Mouse (Mus musculus): Measurements from ENCODE around the gene Tnfrsf12a. TPM values are rescaled to one million over a fixed set of nuclear protein-coding genes. Genes with fewer than 3 reads are reported as not detected.

The Tnfrsf12a gene
- polyA plus RNA-seq (2012; rRNA removed) = 1.2 and 1.7 TPM in 2 replicates

GRCm38 (mm10) chr17:23677236-23677679 lies at the start of gene Tnfrsf12a:
Gene Tnfrsf12a (minus strand): TSS chr17:23677468.
- Histone ChIP-seq H3K36me3 (ENCODE audit: control insufficient read depth, insufficient read depth, low read length) (no peaks in the 10 kb centered on the region), H3K27ac (ENCODE audit: control insufficient read depth, insufficient read depth, low read depth, low read length) (no peak within 1 kb of the TSS), H3K4me1 (ENCODE audit: control insufficient read depth, insufficient read depth, low read length) (peaks cover 33% of the 10 kb centered on the region), H3K4me3 (ENCODE audit: control insufficient read depth, low read depth, low read length) (peak within 1 kb of the TSS; percentile 87), H3K27me3 (ENCODE audit: control insufficient read depth, insufficient read depth, low read length) (no peaks in the 10 kb centered on the region; the same call in 1 of the 2 replicates)
- TF ChIP-seq CTCF (IDR thresholded peaks at IDR 0.05; ENCODE audit: control insufficient read depth, insufficient read depth, insufficient replicate concordance, low read depth, low read length) = no peak
- TF ChIP-seq POLR2A (IDR thresholded peaks at IDR 0.05; ENCODE audit: control insufficient read depth, low read depth, low read length) = peak; percentile 57

- TF ChIP-seq CTCF (IDR thresholded peaks at IDR 0.05; ENCODE audit: control insufficient read depth, insufficient read depth, insufficient replicate concordance, low read depth, low read length) (no peak), POLR2A (IDR thresholded peaks at IDR 0.05; ENCODE audit: control insufficient read depth, low read depth, low read length) (no peak)
- H3K4me3 ChIP-seq (ENCODE audit: control insufficient read depth, low read depth, low read length) = peak overlapping the region; percentile 94
- no peaks in the 10 kb centered on the region for H3K36me3 ChIP-seq (ENCODE audit: control insufficient read depth, insufficient read depth, low read length)
- H3K27me3 ChIP-seq (ENCODE audit: control insufficient read depth, insufficient read depth, low read length) = no peaks in the 10 kb centered on the region
- peak overlapping the region; percentile 29 for H3K27ac ChIP-seq (ENCODE audit: control insufficient read depth, insufficient read depth, low read depth, low read length)
- peaks cover 16% of the 10 kb centered on the region for H3K4me1 ChIP-seq (ENCODE audit: control insufficient read depth, insufficient read depth, low read length)
These were observed 49.5 kb upstream of the Tnfrsf12a start for GRCm38 (mm10) chr17:23726758-23727142.

- peak within 1 kb of the TSS; percentile 94 for H3K4me3 ChIP-seq (ENCODE audit: control insufficient read depth, low read depth, low read length)
- H3K36me3 ChIP-seq (ENCODE audit: control insufficient read depth, insufficient read depth, low read length) = no peaks in the 10 kb centered on the region
- peak within 1 kb of the TSS; percentile 88 for H3K27ac ChIP-seq (ENCODE audit: control insufficient read depth, insufficient read depth, low read depth, low read length)
- TF ChIP-seq POLR2A (IDR thresholded peaks at IDR 0.05; ENCODE audit: control insufficient read depth, low read depth, low read length) (peak; percentile 84), CTCF (IDR thresholded peaks at IDR 0.05; ENCODE audit: control insufficient read depth, insufficient read depth, insufficient replicate concordance, low read depth, low read length) (no peak)
- peaks cover 16% of the 10 kb centered on the region for H3K4me1 ChIP-seq (ENCODE audit: control insufficient read depth, insufficient read depth, low read length)
- no peaks in the 10 kb centered on the region for H3K27me3 ChIP-seq (ENCODE audit: control insufficient read depth, insufficient read depth, low read length)
These were observed 48.9 kb upstream of the Tnfrsf12a start, which contains the start of gene Pkmyt1 for GRCm38 (mm10) chr17:23725999-23726757. Gene Pkmyt1 (plus strand): TSS chr17:23726336.

- TF ChIP-seq POLR2A (IDR thresholded peaks at IDR 0.05; ENCODE audit: control insufficient read depth, low read depth, low read length) (no peak), CTCF (IDR thresholded peaks at IDR 0.05; ENCODE audit: control insufficient read depth, insufficient read depth, insufficient replicate concordance, low read depth, low read length) (no peak)
- peak overlapping the region; percentile 94 for H3K4me3 ChIP-seq (ENCODE audit: control insufficient read depth, low read depth, low read length)
- no peaks in the 10 kb centered on the region for H3K27me3 ChIP-seq (ENCODE audit: control insufficient read depth, insufficient read depth, low read length)
- no peaks in the 10 kb centered on the region for H3K36me3 ChIP-seq (ENCODE audit: control insufficient read depth, insufficient read depth, low read length)
- peaks cover 18% of the 10 kb centered on the region for H3K4me1 ChIP-seq (ENCODE audit: control insufficient read depth, insufficient read depth, low read length)
- peak overlapping the region; percentile 88 for H3K27ac ChIP-seq (ENCODE audit: control insufficient read depth, insufficient read depth, low read depth, low read length)
These were observed 48.2 kb upstream of the Tnfrsf12a start for GRCm38 (mm10) chr17:23725477-23725876.

- Histone ChIP-seq H3K36me3 (ENCODE audit: control insufficient read depth, insufficient read depth, low read length) (no peaks in the 10 kb centered on the region), H3K27ac (ENCODE audit: control insufficient read depth, insufficient read depth, low read depth, low read length) (no peak within 1 kb of the TSS), H3K4me3 (ENCODE audit: control insufficient read depth, low read depth, low read length) (no peak within 1 kb of the TSS), H3K27me3 (ENCODE audit: control insufficient read depth, insufficient read depth, low read length) (no peaks in the 10 kb centered on the region), H3K4me1 (ENCODE audit: control insufficient read depth, insufficient read depth, low read length) (peaks cover 20% of the 10 kb centered on the region)
- no peak for TF ChIP-seq CTCF (IDR thresholded peaks at IDR 0.05; ENCODE audit: control insufficient read depth, insufficient read depth, insufficient replicate concordance, low read depth, low read length)
- TF ChIP-seq POLR2A (IDR thresholded peaks at IDR 0.05; ENCODE audit: control insufficient read depth, low read depth, low read length) = no peak
These were observed 45.3 kb upstream of the Tnfrsf12a start, which contains the start of gene 1520401A03Rik for GRCm38 (mm10) chr17:23722376-23723125. Gene 1520401A03Rik (minus strand): TSS chr17:23722783.

- H3K4me1 ChIP-seq (ENCODE audit: control insufficient read depth, insufficient read depth, low read length) = peaks cover 17% of the 10 kb centered on the region
- H3K27ac ChIP-seq (ENCODE audit: control insufficient read depth, insufficient read depth, low read depth, low read length) = no peak overlapping the region
- no peak overlapping the region for H3K4me3 ChIP-seq (ENCODE audit: control insufficient read depth, low read depth, low read length)
- H3K36me3 ChIP-seq (ENCODE audit: control insufficient read depth, insufficient read depth, low read length) = no peaks in the 10 kb centered on the region
- TF ChIP-seq CTCF (IDR thresholded peaks at IDR 0.05; ENCODE audit: control insufficient read depth, insufficient read depth, insufficient replicate concordance, low read depth, low read length) (no peak), POLR2A (IDR thresholded peaks at IDR 0.05; ENCODE audit: control insufficient read depth, low read depth, low read length) (no peak)
- no peaks in the 10 kb centered on the region for H3K27me3 ChIP-seq (ENCODE audit: control insufficient read depth, insufficient read depth, low read length)
These were observed 44.6 kb upstream of the Tnfrsf12a start for GRCm38 (mm10) chr17:23721886-23722285.

- TF ChIP-seq CTCF (IDR thresholded peaks at IDR 0.05; ENCODE audit: control insufficient read depth, insufficient read depth, insufficient replicate concordance, low read depth, low read length) = no peak
- no peak for TF ChIP-seq POLR2A (IDR thresholded peaks at IDR 0.05; ENCODE audit: control insufficient read depth, low read depth, low read length)
- Histone ChIP-seq H3K27ac (ENCODE audit: control insufficient read depth, insufficient read depth, low read depth, low read length) (no peak overlapping the region), H3K4me1 (ENCODE audit: control insufficient read depth, insufficient read depth, low read length) (peaks cover 14% of the 10 kb centered on the region), H3K36me3 (ENCODE audit: control insufficient read depth, insufficient read depth, low read length) (no peaks in the 10 kb centered on the region), H3K4me3 (ENCODE audit: control insufficient read depth, low read depth, low read length) (no peak overlapping the region), H3K27me3 (ENCODE audit: control insufficient read depth, insufficient read depth, low read length) (no peaks in the 10 kb centered on the region)
These were observed 42.2 kb upstream of the Tnfrsf12a start for GRCm38 (mm10) chr17:23719455-23719854.
